Mouse (Mus musculus): Measurements from ENCODE around the gene Rnf207. TPM values are rescaled to one million over a fixed set of nuclear protein-coding genes. Genes with fewer than 3 reads are reported as not detected.

Rnf207 gene
- total RNA-seq, 2 experiments from 2014 or later, result 8.7 to 11.1 TPM

DNA sequence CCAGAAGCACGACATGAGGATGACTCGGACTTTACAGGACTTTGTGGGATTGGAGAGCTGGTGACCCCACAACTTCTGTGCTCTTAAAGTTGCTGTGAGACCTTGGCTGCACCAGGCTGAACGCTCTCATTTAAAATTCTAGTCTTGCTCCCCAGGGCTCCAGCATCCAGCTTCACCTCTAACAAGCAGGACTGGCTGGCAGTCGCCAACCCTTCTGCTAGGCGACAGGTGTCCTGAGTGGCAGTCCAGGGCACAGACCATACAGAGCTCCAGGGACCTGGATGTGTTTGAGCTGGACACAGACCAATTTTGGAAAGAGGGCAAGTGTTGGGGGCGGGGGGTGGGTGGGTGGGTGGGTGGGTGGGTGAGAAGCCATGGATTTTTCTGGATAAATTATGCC lies 19.0 kb upstream of the Rnf207 start:
- no peak for DNase-seq (ENCODE audit: low spot score in 2 of 2)
- intact Hi-C loops (cut with DNase I), result loop anchor here (5.0 kb wide), 1 partner anchor 155 kb away; no protein-coding TSS in a partner anchor

DNA sequence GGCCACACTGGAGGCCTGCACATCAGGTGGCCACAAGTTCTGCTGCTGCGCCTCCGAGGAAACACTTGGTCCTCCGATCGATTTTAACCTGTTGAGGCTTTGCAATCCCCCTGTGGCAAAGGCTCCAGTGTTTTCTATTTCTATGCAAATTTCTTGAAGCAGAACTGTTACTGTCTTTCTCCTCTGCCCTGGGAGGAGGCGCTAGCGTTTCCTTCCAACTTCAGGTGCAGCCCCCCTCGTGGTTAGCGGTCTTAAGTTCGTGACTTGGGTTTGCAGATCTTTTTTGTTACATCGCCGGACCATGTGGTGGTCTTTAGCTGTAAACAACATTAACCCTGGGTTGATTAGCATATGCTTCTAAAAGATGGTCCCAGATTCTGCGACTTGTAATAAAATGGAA lies 14.8 kb upstream of the Rnf207 start:
- intact Hi-C loops (cut with DNase I), result no loop called here
- DNase-seq (ENCODE audit: low spot score in 2 of 2), result no peak

GRCm38 (mm10) chr4:152332952-152333351 lies 14.2 kb upstream of the Rnf207 start:
- intact Hi-C loops (cut with DNase I), result no loop called here
- DNase-seq (ENCODE audit: low spot score in 2 of 2), result peak; percentile 66 to 77

- DNase-seq (ENCODE audit: low spot score in 2 of 2), result peak in 1 of 2 experiments; percentile 42
- intact Hi-C loops (cut with DNase I), result no loop called here
Observed at GRCm38 (mm10) chr4:152328691-152329090, 9.9 kb upstream of the Rnf207 start.

DNA sequence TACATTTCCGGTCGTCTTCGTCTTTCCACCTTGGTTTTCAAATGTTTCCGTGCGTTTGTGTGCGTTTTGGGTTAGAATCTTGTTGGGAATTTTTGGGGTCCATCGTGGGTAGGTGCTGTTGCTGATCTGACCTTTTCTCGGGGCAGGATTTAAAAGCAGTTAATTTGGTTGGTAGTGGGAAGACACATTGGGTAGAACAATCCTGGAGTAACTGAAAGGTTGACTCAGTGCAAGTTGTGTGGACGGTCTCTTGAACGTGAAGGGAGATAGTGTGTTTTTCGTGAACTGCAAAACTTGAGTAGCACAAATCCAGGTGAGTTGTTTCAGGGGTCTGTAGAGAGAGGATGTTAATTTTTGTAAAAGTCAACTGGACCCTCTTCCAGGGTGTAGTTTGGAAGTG lies 7.8 kb upstream of the Rnf207 start:
- intact Hi-C loops (cut with DNase I), result no loop called here
- DNase-seq (ENCODE audit: low spot score in 2 of 2), result no peak

DNA sequence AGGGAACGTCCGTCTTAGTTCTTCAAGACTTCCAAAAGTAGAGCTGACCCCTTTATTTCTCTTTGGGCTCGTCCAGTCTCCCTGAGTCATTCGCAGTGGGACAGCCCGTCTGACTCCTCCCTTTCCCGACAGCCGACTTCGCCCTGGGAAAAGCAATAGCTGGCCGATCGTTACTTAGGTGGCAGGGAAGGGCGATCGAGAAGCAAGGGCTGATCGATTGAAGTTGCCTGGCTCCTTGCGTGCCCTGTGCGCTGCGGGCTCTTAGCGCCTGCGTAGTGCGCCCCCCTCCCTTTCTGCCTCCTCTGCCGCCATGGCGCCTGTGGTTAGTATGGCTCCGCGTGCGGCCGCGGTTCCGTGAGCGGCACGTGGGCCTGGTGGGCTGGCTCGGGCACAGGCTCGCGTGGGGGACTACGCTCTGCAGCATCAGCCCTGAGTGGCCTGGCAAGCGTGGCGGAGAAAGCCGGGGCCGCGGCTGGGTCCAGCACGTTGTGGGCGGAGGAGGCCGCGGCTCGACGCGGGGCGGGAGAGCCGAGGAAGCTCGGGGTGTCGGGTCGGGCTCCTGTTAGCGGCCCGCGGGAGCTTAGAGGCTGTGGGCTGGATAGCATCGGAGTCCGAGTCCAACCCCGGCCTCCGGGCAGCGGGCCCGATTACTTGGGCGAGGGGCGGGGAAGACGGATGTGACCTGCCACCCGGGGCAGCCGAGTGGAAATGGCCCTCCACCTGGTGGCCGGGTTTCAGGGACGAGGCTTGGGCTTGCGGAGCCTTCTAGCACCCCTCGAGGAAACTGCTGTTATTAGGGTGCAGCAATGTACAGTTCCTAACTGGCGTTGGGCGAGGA lies 7.0 kb upstream of the Rnf207 start, which contains the start of gene Rpl22:
Rpl22 (plus strand) TSS at position 169 of the 838 bp plus-strand sequence.
- intact Hi-C loops (cut with DNase I), result no loop called here
- peak; percentile 94 to 98 for DNase-seq (ENCODE audit: low spot score in 2 of 2)

DNA sequence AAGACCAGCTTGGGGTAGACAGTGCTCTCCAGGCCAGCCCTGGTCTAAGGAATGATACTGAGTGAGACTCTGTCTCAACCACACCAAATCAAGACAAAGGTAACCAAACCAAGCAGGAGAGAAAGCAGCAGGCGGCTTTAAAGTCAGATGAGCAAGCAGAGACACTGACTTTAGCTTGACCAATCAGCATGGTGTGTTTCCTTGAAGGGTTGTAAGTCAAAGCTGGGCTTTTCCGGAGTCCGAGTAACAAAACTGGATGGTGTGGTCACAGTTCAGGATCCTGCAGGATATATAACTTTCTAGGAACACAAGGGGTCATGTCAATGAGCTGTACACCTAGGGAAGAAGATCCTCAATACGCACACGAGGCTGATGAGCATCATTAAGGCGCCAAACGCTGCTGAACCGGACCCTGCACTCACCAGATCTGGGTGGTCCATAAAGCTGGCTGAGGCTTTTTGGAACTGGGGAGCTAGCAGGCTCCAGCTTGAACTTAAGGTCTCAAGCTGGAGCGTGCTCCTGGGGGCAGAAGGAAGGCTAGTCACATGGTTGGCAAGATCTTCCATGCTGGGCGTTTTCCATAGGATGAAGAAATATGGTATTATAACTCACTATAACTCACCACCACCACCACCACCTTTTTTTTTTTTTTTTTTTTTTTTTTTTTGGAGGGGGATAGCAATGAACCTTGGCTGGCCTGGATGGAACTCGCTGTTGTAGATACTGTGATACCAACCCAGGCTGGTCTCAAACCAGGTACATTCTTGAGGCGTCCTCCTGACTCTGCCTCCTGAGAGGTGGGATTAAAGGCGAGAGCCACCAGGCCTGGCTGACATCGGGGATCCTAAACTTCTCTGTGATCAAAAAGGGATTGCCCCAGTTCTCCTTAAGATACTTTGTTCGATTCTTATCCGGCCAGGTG lies 6.1 kb upstream of the Rnf207 start:
- DNase-seq (ENCODE audit: low spot score in 2 of 2), result no peak
- intact Hi-C loops (cut with DNase I), result no loop called here

GRCm38 (mm10) chr4:152321464-152321863 lies 2.7 kb upstream of the Rnf207 start:
- intact Hi-C loops (cut with DNase I), result no loop called here
- no peak for DNase-seq (ENCODE audit: low spot score in 2 of 2)

- DNase-seq (ENCODE audit: low spot score in 2 of 2), result no peak
- intact Hi-C loops (cut with DNase I), result no loop called here
Observed at GRCm38 (mm10) chr4:152317631-152318033, 1.2 kb downstream of the Rnf207 start.

DNA sequence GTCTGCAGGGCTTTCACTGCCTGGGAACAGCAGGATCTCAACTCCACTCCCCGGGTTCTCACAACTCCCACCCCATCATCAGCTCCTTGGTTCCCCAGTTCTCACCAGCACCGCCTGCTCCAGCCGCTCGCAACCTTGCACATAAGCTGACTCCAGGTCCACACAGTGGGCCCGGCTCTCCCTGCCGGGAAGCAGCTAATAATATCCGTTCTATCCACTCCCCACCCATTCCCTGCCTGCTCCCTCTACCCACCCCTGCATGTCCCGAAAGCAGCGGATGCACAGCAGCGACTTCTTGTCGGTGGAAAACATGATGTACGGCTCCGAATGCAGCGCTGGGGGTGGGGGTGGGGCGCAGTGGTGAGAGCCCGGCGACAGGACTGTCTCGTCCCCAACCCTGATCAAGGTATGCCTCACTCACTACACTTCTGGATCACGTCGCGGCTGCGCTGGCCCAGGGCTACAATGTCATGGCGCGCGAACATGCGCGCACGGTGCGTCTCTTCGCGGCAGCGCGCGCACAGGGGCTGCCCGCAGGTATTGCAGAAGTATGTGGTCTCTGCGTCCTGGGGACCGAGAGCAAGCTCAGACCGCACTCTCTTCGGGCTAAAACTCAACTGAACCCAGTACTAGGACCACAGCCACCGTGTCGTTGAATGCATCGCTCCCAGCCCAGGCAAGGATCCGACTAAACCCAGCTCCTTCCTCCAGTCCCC lies 3.1 kb downstream of the Rnf207 start:
- DNase-seq (ENCODE audit: low spot score in 2 of 2), result peak in 1 of 2 experiments; percentile 41
- intact Hi-C loops (cut with DNase I), result no loop called here

- no peak for DNase-seq (ENCODE audit: low spot score in 2 of 2)
- intact Hi-C loops (cut with DNase I), result no loop called here
Observed at GRCm38 (mm10) chr4:152313934-152314333, 4.9 kb downstream of the Rnf207 start.

- intact Hi-C loops (cut with DNase I), result no loop called here
- DNase-seq (ENCODE audit: low spot score in 2 of 2), result peak in 1 of 2 experiments; percentile 36
Observed at GRCm38 (mm10) chr4:152313211-152313632, 5.6 kb downstream of the Rnf207 start.

- intact Hi-C loops (cut with DNase I), result no loop called here
- DNase-seq (ENCODE audit: low spot score in 2 of 2), result no peak
Observed at GRCm38 (mm10) chr4:152312186-152312585, 6.6 kb downstream of the Rnf207 start.

GRCm38 (mm10) chr4:152307542-152307941 lies 11.3 kb downstream of the Rnf207 start:
- intact Hi-C loops (cut with DNase I), result no loop called here
- DNase-seq (ENCODE audit: low spot score in 2 of 2), result no peak

GRCm38 (mm10) chr4:152305991-152306390 lies 12.8 kb downstream of the Rnf207 start:
- intact Hi-C loops (cut with DNase I), result no loop called here
- DNase-seq (ENCODE audit: low spot score in 2 of 2), result no peak

DNA sequence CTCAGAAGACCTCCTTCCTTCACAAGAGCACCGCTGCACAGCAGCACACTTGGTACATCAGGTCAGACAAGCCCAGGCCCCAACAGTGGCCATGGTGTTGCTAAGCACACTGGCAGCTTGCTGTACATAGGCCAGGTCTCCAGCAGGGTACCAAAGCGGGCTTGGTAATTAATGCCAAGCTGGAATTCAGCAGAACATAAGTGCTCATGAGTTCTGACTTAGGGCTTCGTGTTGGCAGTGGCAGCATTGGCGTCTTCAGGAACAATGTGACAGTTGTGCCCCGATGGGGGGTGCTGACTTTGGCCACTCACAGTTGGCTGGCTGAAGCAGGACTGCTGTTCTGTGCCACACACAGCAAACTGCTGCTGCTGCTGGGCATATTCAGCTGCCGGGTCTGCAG lies 14.1 kb downstream of the Rnf207 start:
- DNase-seq (ENCODE audit: low spot score in 2 of 2), result no peak
- intact Hi-C loops (cut with DNase I), result no loop called here

DNA sequence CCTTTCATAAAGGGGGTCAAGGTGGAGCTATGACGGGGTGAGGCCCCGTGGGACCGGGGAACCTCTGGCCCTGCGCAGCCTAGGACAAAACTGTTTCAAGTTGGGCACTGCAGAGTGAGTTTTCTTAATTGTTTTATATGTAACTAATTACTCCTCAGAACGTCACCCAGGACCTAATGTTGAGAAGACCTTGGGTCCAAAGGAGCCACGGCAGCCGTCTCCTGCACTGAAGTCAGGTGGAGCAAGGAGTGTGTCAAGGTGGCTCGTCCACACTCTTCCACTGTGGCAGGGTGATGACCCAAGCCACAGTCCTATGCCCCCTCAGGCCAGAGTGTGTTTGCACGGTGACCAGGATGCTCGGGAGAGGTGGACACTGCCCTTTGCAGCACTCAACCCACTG lies 15.6 kb downstream of the Rnf207 start:
- intact Hi-C loops (cut with DNase I), result no loop called here

GRCm38 (mm10) chr4:152302012-152302411 lies 16.8 kb downstream of the Rnf207 start:
- no peak for DNase-seq (ENCODE audit: low spot score in 2 of 2)
- intact Hi-C loops (cut with DNase I), result no loop called here

More for the DNA sequence above, 15.6 kb downstream of the Rnf207 start:
- DNase-seq (ENCODE audit: low spot score in 2 of 2), result no peak

DNA sequence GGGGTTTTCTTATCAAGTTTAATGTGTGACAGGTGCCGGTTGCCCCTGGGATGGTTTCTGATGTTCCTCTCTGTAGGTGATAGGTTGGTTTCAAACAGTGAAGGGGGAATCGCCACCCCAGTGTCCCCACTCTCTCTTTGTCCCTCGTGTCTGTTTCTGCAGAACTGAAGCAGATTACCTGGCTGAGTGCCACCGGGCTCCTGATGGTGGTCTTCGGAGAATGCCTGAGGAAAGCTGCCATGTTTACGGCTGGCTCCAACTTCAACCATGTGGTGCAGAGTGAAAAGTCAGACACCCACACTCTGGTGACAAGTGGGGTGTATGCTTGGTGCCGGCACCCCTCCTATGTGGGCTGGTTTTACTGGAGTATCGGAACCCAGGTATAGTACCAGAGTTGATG lies 18.4 kb downstream of the Rnf207 start:
- intact Hi-C loops (cut with DNase I), result no loop called here
- no peak for DNase-seq (ENCODE audit: low spot score in 2 of 2)

DNA sequence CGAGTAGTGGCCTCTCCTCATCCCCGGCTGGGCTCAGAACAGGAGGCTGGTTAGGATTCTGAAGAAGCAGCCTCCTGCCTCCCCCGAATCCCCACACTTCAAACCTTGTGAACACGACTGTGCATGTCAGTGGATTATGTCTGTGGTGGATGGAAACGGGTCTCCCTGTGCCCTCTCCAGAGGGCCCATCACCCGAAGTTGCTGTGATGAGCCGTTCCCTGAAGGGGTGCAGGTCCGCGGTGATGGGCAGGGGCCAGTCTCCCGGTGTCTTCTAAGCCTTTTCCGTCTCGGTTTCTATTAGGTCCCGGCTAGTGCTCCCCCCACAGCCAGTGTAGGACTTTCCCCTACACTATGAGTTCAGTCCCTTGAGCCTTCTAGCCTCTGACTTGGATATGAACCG lies 20.0 kb downstream of the Rnf207 start:
- intact Hi-C loops (cut with DNase I), result no loop called here

More for the DNA sequence above, 20.0 kb downstream of the Rnf207 start:
- no peak for DNase-seq (ENCODE audit: low spot score in 2 of 2)
